Mouse (Mus musculus): ENCODE measurements around the gene Clcn1.

GRCm38 (mm10) chr6:42357901-42358300 is 71.4 kb downstream of the Clcn1 start:
- TF ChIP-seq EP300 (IDR thresholded peaks at IDR 0.05; ENCODE audit: low read depth) (no peak), CTCF (IDR thresholded peaks at IDR 0.05; ENCODE audit: low read depth) (no peak)
